Mouse (Mus musculus): ENCODE measurements at regions not wholly inside any gene's neighbourhood (a gene's known extent, or its start where the extent isn't known, plus 50 kb on each side); places are given as distances from the start of the nearest gene placed in this dataset.
"Not testable (repeated sequence)": the region's sequence is repeated elsewhere in the genome, so short reads cannot be mapped to it uniquely, and the experiment has no call there.

DNA sequence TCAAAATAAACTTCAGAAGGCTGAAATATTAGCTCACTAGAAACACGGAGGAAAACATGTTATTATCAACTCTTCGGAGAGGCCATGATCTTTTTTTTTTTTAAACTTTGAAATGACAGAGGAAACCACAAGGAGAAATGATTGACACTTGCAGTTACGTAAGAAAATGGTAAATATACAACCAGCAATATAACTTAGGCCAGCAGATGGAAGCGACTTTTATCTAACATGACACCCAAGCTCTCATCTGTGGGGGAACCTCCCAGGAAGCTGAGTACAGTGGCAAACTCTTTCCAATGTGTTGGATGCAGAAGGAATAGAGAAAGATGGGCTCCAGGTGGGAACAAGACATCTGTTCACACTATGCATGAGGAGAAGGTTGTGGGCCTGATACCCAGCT is 104.2 kb downstream of the Gm5426 start:
- peak; percentile 34 for DNase-seq (ENCODE audit: low read depth, low spot score)

DNA sequence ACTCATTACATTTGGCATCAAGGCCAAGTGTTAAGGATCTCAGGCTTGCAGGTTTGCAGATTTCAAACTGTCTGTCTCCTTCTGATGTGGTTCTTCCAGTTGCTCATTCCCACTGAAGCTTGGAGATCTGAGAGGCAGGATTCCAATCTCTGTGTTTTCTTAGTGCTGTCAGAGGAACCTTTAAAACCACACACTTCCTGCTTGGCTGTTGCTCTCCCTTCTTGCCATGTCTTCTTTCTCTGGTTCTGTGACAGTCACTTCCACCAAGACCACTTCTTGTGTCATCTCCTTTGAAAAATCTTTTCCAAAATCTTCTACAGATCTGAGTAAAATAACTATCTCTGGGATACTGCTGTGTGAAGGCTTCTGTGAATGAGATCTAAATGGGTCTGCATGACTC is 117.3 kb downstream of the Gm5426 start:
- DNase-seq (ENCODE audit: low read depth, low spot score) = no peak

DNA sequence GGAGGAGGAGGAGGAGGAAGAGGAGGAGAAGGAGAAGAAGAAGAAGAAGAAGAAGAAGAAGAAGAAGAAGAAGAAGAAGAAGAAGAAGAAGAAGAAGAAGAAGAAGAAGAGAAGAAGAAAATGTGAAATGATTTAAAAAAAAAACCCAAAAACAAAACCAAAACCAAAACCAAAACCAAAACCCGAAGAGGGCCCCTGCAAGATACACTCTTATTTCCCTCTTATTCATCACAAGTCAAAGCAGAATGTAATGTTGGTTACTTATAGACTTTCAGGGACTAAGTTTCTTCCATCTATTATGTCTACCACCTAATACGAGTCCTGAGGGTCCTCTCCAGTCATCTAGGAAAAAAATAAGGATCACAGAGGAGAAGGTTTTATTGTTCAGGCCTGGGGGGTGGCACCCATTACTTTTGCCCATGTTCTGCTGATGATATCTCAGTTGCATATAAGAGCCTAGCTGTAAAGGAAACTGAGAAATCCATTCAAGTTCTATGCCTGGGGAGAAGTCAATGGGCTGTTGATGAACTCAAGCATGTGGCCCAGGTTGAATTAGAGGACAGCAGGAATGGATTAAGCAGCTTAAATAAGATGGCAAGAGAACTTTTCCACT is 118.0 kb downstream of the Gm5426 start:
- no peak for DNase-seq (ENCODE audit: low read depth, low spot score)

DNA sequence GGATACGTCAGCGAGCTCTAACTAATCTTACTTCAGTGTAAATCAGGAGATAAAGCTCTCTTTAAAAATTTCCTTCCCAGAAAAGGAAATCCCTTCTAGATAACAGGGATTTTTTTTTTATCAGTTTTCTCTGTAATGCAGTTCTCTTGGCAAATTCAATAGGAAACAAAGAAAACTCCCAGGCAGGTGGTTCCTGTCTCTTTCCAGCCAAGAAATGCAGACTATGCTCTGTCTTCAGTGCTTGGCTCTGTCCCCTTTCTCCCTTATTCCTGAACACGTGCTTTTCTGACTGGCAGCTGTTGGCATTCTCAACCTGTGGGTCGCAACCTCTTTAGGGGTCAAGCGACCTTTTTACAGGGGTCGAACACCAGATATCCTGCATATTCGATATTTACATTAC is 121.5 kb downstream of the Gm5426 start:
- DNase-seq (ENCODE audit: low read depth, low spot score) = no peak

DNA sequence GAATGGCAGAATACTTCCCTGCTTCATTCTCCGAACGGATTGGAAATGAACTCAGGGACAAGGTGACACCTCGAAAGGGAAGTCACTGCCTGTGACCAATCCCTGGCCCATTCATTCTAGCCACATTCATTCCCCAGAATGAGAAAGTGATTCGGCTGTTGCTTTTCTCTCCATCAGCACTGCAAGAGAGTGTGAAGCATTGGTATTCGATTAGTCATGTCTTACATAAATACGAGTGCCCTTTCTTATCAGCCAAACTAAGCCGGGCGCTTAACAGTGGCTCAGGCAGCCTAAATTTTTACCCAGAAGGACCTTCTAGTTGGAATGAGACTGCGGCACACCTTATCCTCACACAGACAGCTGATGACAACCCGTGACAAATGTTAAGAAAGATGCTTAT is 122.8 kb downstream of the Gm5426 start:
- DNase-seq (ENCODE audit: low read depth, low spot score) = no peak

DNA sequence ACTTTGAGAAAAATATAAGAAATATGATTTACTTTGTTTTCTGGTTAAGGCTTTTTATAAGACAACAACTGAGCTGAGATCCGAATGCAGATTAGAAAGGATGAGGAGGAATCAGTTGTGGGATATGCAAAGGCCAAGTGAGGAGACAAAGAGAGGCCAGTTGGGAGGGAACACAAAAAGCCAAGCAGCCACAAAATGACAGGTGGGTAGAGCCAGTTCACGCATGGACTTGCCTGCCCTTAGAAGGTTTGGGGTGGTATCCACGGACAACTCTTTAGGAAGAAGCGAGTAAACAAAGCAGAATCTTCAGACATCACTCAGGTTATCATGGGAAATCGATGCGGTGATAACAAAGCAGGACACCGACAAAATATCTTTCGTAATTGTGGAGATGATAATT is 123.2 kb downstream of the Gm5426 start:
- no peak for DNase-seq (ENCODE audit: low read depth, low spot score)

DNA sequence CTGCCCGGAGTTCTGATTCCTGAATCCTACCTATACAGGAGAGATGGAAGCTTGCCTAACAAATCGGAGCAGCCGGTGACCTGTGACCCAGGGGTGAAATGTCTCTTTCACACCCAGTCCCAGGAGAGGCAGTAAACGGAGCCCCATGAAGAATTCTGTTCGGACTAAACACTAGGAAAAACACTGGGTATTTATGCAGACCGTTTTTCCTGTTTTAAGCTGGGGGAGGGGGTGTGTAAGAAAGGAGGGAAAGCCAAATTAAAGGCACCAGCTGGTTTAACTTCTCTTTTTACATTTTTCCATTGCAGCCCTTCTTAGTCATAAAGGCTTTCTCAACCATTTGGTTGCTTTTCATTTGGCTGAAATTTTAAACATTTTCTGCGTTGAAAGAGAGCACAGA is 127.1 kb downstream of the Gm5426 start:
- DNase-seq (ENCODE audit: low read depth, low spot score) = no peak

DNA sequence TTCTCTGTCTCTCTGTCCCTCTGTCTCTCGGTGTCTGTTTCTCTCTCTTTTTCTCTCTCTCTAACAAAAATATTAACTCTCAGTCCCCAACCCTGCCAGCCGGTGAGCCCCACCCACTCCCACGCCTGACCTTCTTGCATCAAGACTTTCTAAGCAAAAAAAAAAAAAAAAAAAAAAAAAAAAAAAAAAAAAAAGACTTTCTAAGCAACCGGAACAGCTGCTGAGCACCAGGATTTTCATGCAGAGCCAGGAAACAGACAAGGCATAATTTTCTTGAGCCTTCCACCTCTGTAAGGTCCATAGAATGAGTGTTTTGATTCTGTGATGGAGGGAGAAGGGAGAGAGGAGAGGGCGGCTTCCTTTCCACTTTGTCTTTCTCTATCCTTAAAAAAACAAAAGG is 128.0 kb downstream of the Gm5426 start:
- DNase-seq (ENCODE audit: low read depth, low spot score) = no peak

DNA sequence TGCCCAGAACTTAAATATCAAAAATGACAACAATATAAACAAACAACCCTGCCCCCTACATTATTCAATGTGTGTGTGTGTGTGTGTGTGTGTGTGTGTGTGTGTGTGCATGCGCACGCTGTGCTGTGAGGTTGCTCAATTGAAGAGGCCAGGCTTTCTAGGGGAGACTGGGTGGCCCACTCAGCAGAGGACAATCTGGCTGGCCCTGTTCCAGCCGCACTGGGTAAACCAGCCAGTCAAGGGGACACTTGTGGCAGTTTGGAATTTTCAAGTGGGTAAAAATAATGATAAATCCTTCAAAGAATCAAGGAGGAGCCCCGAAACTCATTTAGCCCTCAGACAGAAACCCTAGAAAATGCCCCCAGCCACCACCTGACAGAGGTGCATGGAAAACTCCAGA is 128.5 kb downstream of the Gm5426 start:
- DNase-seq (ENCODE audit: low read depth, low spot score) = no peak

DNA sequence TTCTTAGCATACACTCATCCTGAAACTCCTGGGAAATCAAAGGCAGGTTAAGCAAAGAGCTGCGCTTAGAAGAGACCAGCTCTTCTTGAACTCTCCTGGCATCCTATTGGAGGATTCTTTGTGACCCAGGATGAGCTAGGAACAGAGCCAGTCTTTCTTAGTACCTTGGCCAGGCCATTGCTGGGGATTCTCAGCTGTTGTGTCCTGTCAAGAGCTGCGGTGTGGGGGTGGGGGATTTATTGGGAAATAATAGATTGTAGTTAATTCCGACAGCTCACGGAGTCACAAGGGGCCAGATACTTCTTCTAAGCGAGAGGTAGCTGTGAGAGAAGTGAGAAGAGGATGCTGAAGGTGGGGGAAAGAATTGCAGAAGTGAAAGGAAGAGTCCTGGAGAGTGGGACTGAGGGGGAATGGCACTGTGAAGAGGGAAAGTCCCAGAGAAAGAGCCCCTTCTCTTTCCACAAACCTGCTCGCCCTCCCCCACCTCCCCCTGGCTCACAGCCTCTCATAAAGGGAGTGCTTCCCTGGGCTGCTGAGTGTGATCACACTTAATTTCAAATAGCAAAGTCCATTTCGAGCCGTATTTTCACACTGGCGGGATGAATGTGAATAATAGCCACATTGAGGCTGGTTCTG is 129.8 kb downstream of the Gm5426 start:
- no peak for DNase-seq (ENCODE audit: low read depth, low spot score)

DNA sequence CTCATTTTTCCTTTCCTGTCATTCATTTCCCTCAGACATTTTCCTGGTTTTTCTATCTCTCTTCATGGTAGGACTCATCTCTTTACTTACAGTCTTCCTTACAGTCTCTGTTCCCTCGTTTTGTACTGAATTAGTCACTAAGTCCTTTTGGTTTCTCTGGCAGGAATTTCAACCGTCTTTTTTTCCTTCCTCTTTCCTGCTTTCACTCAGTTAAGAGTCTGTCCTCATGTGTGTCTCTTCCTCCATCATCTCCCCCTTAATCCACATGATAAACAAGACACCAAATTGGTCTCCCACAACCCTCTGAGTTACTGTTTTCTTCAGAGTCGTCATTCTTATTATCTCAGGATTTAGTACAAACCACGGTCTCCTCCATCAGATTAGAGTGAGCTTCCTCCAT is 131.2 kb downstream of the Gm5426 start:
- DNase-seq (ENCODE audit: low read depth, low spot score) = no peak

DNA sequence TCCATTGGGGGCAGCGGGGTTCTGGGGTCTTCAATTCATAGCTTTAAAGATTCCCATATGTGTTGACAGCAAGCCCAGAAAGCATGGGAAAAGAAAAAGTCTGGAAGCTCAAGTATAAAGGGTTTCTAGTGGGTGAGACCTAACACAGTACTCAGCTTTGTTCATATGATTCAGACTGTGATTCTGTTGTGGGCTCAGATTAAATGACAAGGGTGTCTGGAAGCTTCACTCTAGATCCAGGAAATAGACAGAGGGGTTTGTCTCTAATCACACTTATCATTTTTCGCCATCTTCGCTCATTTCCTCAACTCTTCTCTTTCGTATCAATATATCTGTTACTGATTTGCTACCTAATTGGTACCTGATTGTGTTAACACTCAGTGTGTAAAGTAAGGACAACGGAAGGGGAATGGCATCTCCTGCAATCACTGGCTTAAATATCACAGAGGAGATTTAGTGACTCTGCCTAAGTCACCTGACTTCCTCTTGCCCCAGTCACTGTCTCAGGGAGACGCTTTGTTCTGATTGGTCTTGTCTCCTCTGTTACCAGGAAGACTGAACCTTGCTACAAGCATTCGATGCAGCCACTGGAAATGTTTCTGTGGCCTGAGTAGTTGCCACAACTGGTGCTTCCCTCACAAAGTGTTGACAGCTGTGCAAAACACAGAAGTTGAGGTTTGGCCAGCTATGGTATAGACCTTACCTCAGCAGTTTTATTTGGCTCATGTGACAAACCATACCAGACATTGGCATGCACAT is 137.4 kb downstream of the Gm5426 start:
- DNase-seq (ENCODE audit: low read depth, low spot score) = peak; percentile 65

DNA sequence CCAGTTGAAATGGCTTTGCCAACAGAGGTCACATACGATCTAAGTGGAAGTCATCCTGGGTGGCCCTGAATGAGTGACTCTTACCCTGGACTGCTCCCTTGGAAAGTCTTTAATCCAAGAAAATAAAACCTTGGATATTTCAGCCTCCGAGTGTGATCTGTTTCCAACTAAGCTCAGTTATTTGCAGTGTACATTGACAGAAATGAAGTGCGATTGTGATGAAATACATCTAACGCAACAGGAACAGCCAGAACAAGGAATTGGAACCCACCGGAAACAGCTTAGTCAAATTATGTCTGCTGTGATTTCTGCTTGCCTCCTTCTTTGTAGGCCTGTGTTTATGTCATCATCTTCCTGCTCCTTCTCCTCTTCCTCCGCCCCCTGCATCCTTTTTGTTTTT is 143.7 kb downstream of the Gm5426 start:
- DNase-seq (ENCODE audit: low read depth, low spot score) = no peak

DNA sequence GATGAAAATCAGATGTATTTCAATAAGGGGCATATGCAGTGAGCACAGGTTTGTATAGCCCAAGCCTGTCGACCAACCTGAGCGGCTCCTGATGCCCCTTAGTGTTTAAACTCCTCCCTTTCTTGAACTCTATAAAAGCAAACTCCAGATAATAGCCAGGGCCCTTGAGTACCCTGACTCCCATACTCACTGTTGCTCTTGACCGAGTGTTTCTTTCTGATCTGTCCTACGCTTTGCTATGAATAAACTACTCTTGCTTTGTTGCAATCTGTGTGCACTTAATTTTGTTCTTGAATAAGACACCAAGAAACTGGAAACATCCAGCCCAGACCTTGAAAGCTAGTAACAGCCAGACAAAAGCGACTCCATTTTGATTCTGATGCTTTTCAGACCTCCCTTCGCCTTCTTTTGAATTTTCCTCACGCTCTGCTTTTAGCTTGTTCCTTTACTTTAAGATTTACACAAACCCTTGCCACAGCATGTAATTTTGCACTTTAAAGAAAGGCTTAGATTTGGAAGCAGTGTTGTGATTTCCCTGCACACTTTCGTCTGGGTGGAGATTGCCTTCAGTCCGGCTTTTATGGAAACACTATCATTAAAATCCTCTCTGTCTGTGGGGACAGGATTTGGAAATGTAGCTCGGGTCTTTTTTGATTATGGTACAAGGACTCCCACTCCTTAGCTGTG is 149.1 kb downstream of the Gm5426 start:
- no peak for DNase-seq (ENCODE audit: low read depth, low spot score)

DNA sequence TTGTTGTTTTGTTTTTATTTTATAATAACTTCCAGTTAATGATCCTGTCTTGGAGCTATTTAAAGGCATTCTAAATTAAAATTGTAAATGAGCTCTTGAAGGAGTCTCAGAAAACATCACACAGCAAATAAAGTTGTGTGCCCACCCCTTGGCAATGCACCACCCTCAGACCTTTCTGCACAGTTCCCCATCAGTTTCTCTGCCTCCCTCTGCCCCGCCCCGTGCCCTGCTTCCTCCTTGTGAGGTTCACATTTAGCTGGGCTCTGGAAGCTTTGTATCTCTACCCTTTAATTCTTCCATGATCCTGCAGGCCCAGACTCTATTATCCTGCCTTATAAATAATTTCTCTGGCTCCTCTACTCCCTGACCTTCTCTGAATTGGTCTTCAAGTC is 149.7 kb downstream of the Gm5426 start:
- DNase-seq (ENCODE audit: low read depth, low spot score) = no peak

DNA sequence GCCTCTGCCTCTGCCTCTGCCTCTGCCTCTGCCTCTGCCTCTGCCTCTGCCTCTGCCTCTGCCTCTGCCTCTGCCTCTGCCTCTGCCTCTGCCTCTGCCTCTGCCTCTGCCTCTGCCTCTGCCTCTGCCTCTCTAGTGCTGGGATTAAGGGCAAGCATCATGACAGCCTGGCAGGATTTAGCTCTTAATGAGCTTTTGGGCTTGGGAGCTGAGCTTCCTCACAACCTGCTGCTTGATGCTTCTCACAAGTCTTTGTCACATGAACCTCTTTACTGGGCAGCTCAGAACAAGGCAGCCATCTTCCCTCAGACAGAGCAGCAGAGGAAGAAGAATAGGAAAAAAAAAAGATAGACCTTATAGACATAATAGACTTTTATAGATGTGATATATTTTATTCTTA is 152.6 kb downstream of the Gm5426 start:
- DNase-seq (ENCODE audit: low read depth, low spot score) = not testable (repeated sequence)

DNA sequence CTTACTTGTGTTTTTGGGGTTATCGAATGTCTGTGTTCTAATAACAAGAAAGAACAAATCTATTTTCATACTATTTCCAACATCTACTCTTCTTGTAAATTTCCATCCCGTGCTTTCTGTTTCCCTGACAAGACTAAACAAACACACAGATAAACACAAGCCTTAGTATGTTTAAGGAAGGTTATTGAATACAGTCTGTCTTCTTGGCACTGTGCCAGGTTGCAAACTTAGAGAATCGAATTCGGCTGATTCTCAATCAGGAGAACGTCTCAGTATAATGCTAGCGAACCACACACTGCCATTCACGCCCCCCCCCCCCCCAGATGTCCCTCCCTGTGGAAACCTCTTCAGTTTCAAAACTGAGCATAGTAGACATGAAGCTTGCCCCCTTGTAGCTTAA is 157.2 kb downstream of the Gm5426 start:
- DNase-seq (ENCODE audit: low read depth, low spot score) = no peak

DNA sequence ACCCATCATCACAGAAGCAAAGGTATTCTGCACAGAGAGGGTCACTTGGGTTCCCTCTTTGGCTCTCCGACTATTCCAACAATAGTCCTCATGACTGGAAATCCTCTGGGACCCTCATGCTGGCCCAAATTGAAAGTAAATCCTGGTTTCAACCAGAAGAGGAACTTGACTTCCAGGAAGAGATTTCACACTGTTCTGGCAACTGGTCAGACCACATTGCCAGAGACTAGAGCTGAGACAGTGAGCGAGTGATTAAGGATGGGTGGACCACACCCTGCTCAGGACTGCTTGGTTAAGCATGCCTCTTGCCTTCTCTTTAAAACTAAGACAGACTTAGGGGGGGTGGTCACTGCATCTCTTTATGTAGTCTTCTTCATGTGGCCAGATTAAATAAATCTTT is 158.3 kb downstream of the Gm5426 start:
- DNase-seq (ENCODE audit: low read depth, low spot score) = peak; percentile 60

DNA sequence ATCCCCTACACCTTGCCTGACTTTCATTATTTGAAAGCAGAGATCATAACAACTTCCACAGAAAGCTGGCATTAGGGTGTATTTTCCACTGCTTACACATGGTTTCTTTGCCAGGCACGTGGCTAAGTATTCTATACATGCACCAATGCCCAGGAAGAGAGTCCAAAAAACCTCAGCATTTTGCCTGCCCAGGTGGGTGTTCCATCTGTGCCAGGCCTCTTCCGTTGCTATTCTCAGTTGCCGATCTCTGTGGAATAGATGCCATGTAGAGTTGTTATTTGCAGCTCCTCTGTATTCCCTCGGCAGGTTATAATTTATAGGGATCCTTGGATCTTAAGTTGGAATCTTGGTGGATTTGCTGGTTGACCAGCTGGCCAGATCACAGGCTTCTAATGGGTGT is 161.3 kb downstream of the Gm5426 start:
- DNase-seq (ENCODE audit: low read depth, low spot score) = no peak

DNA sequence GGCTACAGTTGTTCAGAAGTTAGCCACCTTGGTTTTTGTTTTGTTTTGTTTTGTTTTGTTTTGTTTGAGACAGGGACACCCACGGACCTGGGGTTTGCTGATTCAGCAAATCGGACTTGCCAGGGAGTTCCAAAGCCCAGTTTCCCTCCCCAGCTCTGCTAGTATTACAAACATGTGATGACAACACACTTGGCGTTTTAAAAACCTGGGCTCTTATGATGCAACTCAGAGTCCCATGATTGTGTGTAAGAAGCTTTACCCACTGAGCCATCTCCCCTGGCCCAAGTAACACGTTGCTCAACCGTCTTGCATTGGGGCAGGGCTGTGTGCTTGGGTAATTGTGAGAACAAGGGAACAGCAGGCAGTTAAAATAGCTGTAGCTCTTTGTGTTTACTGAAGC is 162.2 kb downstream of the Gm5426 start:
- no peak for DNase-seq (ENCODE audit: low read depth, low spot score)

DNA sequence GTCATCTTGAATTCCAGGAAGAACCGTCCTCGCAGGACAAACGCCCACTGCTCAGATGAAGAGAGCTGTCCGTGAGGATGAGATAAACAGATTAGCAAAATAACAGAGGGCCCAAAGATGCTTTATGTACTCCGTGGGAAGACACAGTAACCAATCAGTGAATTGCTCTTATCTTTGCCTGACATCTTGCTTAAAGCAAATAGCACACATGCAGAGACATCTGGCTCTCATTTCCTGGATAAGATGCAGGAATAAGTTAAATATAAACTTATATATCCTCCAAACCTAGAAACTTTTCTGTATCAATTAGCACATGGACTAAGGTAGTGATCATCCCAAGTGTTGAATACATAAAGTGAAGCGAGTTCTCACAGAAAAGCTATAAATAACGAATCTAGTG is 169.3 kb downstream of the Gm5426 start:
- DNase-seq (ENCODE audit: low read depth, low spot score) = peak; percentile 4

DNA sequence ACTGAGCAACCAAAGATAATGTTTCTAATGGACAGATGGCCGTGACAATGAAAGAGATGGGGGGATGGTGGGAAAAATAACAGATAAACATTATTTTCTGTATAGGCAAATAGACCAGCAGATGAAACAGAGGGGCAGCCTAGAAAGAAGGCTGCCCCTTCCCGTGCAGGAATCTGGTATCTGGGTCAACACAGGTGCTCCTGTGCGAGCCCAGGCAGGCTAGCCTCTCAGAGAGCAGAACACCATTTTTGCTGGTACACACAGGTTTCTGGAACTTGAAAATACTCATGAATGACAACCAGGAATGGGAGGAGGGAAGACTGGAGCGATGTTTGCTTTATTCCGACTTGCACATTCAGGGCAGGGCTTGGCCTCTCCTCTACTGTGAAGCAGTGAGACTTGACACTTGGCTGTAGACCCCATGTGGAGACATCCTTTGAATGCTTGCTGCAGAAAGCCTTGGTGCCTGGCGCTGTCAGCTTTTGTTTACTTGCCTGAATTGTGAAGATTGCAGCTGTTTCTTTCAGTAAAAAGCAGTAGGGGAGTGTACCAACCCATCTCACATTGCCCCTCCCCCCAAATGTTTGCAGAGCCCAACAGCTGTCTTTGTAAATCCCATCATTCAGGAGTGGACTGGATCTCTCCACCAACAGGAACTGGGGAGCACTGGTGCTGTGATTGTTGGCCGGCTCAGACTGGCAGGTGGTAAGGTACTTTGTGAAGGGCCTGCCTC is 172.5 kb downstream of the Gm5426 start:
- no peak for DNase-seq (ENCODE audit: low read depth, low spot score)

Measured in 3T3-L1 (cell line).